Mouse (Mus musculus): ENCODE results near the gene Pqlc2. TPM values are rescaled to one million over a fixed set of nuclear protein-coding genes. Genes with fewer than 3 reads are reported as not detected.

Pqlc2 gene
- polyA plus RNA-seq, 1 experiment from 2014 or later, result 13.9 TPM

Small RNA genes within 50 kb of the gene (microRNA-seq; reads per million reads assigned to microRNA genes)
- gene Gm24245 (2.1 reads per million, percentile 10 among the genes with 10 or more reads in this experiment), gene Gm25732 (0.44 reads per million)

Other genes with a start within 250 kb of the Pqlc2 start
- not detected in 2 replicates for gene Htr6, start 235.1 kb downstream of the Pqlc2 start, polyA plus RNA-seq (2015; fragmentation: Nextera tagmentation; extraction: Ambion mirVana)
- gene Nbl1, start 217.7 kb downstream of the Pqlc2 start, polyA plus RNA-seq (2015; fragmentation: Nextera tagmentation; extraction: Ambion mirVana), result 28.4 and 35.7 TPM in 2 replicates
- 522 and 595 TPM in 2 replicates for gene Minos1, start 179.6 kb downstream of the Pqlc2 start, polyA plus RNA-seq (2015; fragmentation: Nextera tagmentation; extraction: Ambion mirVana)
- gene Capzb, start 117.8 kb downstream of the Pqlc2 start, polyA plus RNA-seq (2015; fragmentation: Nextera tagmentation; extraction: Ambion mirVana), result 392 and 395 TPM in 2 replicates
- 154 and 166 TPM in 2 replicates for gene Akr7a5, start within 50 bp of the Pqlc2 start, polyA plus RNA-seq (2015; fragmentation: Nextera tagmentation; extraction: Ambion mirVana)
- gene Mrto4, start 41.9 kb upstream of the Pqlc2 start, polyA plus RNA-seq (2015; fragmentation: Nextera tagmentation; extraction: Ambion mirVana), result 123 and 130 TPM in 2 replicates
- gene Emc1, start 41.9 kb upstream of the Pqlc2 start, polyA plus RNA-seq (2015; fragmentation: Nextera tagmentation; extraction: Ambion mirVana), result 32.2 and 32.3 TPM in 2 replicates
- 66.4 and 72.2 TPM in 2 replicates for gene Ubr4, start 41.9 kb upstream of the Pqlc2 start, polyA plus RNA-seq (2015; fragmentation: Nextera tagmentation; extraction: Ambion mirVana)
- 4.3 and 4.8 TPM in 2 replicates for gene Iffo2, start 219.8 kb upstream of the Pqlc2 start, polyA plus RNA-seq (2015; fragmentation: Nextera tagmentation; extraction: Ambion mirVana)